Mouse (Mus musculus) heart, embryonic 14.5 days (tissue): ENCODE data around the gene U2af2. TPM values are rescaled to one million over a fixed set of nuclear protein-coding genes. Genes with fewer than 3 reads are reported as not detected.
"Not testable (repeated sequence)": the region's sequence is repeated elsewhere in the genome, so short reads cannot be mapped to it uniquely, and the experiment has no call there.

ENCODE experiments used
- ATAC-seq: fragments of 200-750 bp; cut with Nextera tagmentation; 2 replicates; pipeline ENCODE4 v1.8.0; 2017; ENCODE audit warnings: low read depth, moderate TSS enrichment; ENCODE audit not compliant: insufficient number of reproducible peaks, insufficient read depth, low FRiP score
- H3K27ac ChIP-seq, 2 experiments: fragments of 200-500 bp in 1 of 2; fragments of 300-500 bp in 1 of 2; sonication (generic) in 1 of 2; replicated peaks in 1 of 2; 2 replicates each; pipeline ENCODE4 v1.5.1; 2012 to 2014; ENCODE audit warnings: low read depth in 2 of 2, low read length in 2 of 2, control low read depth in 1 of 2, mild to moderate bottlenecking in 1 of 2, mixed read lengths in 1 of 2; ENCODE audit not compliant: control insufficient read depth in 1 of 2, insufficient read depth in 1 of 2
- H3K27me3 ChIP-seq: fragments of 300-500 bp; sonication (generic); 2 replicates; pipeline ENCODE4 v1.6.1; 2014; ENCODE audit warnings: mild to moderate bottlenecking, low read length, control low read depth; ENCODE audit not compliant: control insufficient read depth, insufficient read depth
- H3K36me3 ChIP-seq: fragments of 300-500 bp; sonication (generic); 2 replicates; pipeline ENCODE4 v1.6.1; 2014; ENCODE audit warnings: mild to moderate bottlenecking, control low read depth, low read length, mixed read lengths; ENCODE audit not compliant: control insufficient read depth, insufficient read depth
- H3K4me1 ChIP-seq, 2 experiments: fragments of 200-500 bp in 1 of 2; fragments of 300-500 bp in 1 of 2; sonication (generic) in 1 of 2; 2 replicates each; pipeline ENCODE4 v1.6.1; 2012 to 2014; ENCODE audit warnings: low read length in 2 of 2, control low read depth in 1 of 2, mixed read lengths in 1 of 2; ENCODE audit not compliant: control insufficient read depth in 2 of 2, insufficient read depth in 2 of 2
- H3K4me2 ChIP-seq: fragments of 300-500 bp; sonication (generic); 2 replicates; pipeline ENCODE4 v1.6.1; 2014; ENCODE audit warnings: mild to moderate bottlenecking, low read length
- H3K4me3 ChIP-seq, 2 experiments: fragments of 200-500 bp in 1 of 2; fragments of 300-500 bp in 1 of 2; sonication (generic) in 1 of 2; 2 replicates each; pipeline ENCODE4 v1.5.1; 2012 to 2014; ENCODE audit warnings: low read length in 2 of 2, mild to moderate bottlenecking in 2 of 2, control low read depth in 1 of 2, low read depth in 1 of 2, moderate library complexity in 1 of 2; ENCODE audit not compliant: control insufficient read depth in 1 of 2, insufficient read depth in 1 of 2
- H3K9ac ChIP-seq: fragments of 300-500 bp; sonication (generic); 2 replicates; pipeline ENCODE4 v1.6.1; 2014; ENCODE audit warnings: mild to moderate bottlenecking, low read length
- H3K9me3 ChIP-seq: fragments of 300-500 bp; sonication (generic); 2 replicates; pipeline ENCODE4 v1.6.1; 2016; ENCODE audit warnings: low read length, control low read depth; ENCODE audit not compliant: control insufficient read depth
- WGBS: fragments of 180-500 bp; shearing (Covaris S2); extraction: QIAGEN DNeasy Blood & Tissue Kit; methylation state at CpG from one replicate; pipeline ENCODE4 v1.1.7; 2014; 5-methylcytosine and 5-hydroxymethylcytosine counted together
- polyA plus RNA-seq: library from polyadenylated mRNA; unstranded; fragments of >200 nt; fragmentation: Nextera tagmentation; extraction: Ambion mirVana; gene quantifications from 2 replicates; pipeline ENCODE4 v1.2.1, GENCODE M21; 2014

U2af2 gene
- polyA plus RNA-seq, 1 experiment from 2014 or later = 66.2 TPM

- WGBS = 88% methylated on average over 13 of the region's 16 CpGs
- H3K4me1 ChIP-seq = peaks cover 4 to 20% of the 10 kb centered on the region in 2 experiments
These were observed 44.6 kb upstream of the U2af2 start for GRCm38 (mm10) chr7:5017352-5017751.

DNA sequence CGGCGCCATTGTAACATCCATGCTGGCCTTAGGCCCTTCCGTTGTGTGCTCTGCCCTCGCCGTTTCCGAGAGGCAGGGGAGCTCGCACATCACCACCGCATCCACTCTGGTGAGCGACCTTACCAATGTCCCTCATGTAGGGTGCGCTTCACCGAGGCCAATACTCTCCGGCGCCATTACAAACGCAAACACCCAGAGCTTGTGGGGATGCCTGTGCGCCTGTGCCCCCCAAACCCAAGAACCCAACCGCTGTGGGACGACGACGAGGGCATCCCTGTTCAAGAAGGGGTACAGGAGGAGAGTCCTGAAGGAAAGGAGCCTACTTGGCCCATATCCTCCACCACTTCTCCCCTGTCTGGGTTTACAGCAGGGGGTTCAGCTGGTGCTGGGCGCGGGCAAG is 44.0 kb upstream of the U2af2 start:
- 95% methylated on average over 21 of the region's 21 CpGs for WGBS
- Histone ChIP-seq H3K27me3 (no peaks in the 10 kb centered on the region), H3K27ac (no peak overlapping the region), H3K9ac (no peak overlapping the region), H3K36me3 (peaks cover 23% of the 10 kb centered on the region), H3K9me3 (no peaks in the 10 kb centered on the region), H3K4me1 (peaks cover 4 to 20% of the 10 kb centered on the region in 2 experiments), H3K4me3 (no peak overlapping the region), H3K4me2 (no peak overlapping the region)
- no peak for ATAC-seq

More at GRCm38 (mm10) chr7:5017352-5017751, 44.6 kb upstream of the U2af2 start:
- H3K9ac ChIP-seq = no peak overlapping the region
- no peak for ATAC-seq
- no peaks in the 10 kb centered on the region for H3K27me3 ChIP-seq
- peaks cover 23% of the 10 kb centered on the region for H3K36me3 ChIP-seq
- H3K4me2 ChIP-seq = no peak overlapping the region
- H3K27ac ChIP-seq = no peak overlapping the region
- no peaks in the 10 kb centered on the region for H3K9me3 ChIP-seq
- no peak overlapping the region for H3K4me3 ChIP-seq

DNA sequence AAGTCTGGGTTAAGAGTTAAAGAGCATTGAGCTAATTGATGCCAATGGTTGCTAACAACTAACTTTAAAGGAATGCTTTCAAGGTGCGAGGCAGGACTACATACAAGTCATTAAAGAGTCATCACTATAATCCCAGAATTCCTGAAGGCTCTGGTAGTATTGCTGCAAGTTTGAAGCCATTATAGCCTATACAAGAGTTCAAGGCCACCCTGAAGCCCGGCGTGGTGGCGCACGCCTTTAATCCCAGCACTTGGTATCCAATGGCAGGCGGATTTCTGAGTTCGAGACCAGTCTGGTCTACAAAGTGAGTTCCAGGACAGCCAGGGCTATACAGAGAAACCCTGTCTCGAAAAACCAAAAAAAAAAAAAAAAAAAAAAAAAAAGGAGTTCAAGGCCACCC is 42.4 kb upstream of the U2af2 start:
- 32% methylated on average over 8 of the region's 8 CpGs for WGBS
- ATAC-seq = not testable (repeated sequence)

GRCm38 (mm10) chr7:5020000-5020681 is 41.8 kb upstream of the U2af2 start, which contains the start of the genes Zfp865 and Ccdc106:
TSS of gene Zfp865 (plus strand) at chr7:5020376.
TSS of gene Ccdc106 (plus strand) at chr7:5020553.
- H3K9ac ChIP-seq = peak within 1 kb of the TSS; percentile 97
- peak within 1 kb of the TSS; percentile 97 to 99 for H3K27ac ChIP-seq
- H3K4me3 ChIP-seq = peak within 1 kb of the TSS; percentile 79 to 86
- peak within 1 kb of the TSS; percentile 80 for H3K4me2 ChIP-seq
- 2% methylated on average over 45 of the region's 49 CpGs for WGBS
- no peaks in the 10 kb centered on the region for H3K27me3 ChIP-seq
- H3K9me3 ChIP-seq = no peaks in the 10 kb centered on the region
- H3K36me3 ChIP-seq = peaks cover 42% of the 10 kb centered on the region
- ATAC-seq = peak; percentile 86
- H3K4me1 ChIP-seq = peaks cover 4 to 14% of the 10 kb centered on the region in 2 experiments

More for the DNA sequence above, 42.4 kb upstream of the U2af2 start:
- Histone ChIP-seq H3K4me3 (peak overlapping the region; percentile 79 to 86), H3K9ac (peak overlapping the region; percentile 97), H3K4me2 (peak overlapping the region; percentile 80), H3K4me1 (peaks cover 4 to 14% of the 10 kb centered on the region in 2 experiments), H3K36me3 (peaks cover 36% of the 10 kb centered on the region), H3K27ac (peak overlapping the region; percentile 97 to 99)
- not testable (repeated sequence) for H3K27me3 ChIP-seq, H3K9me3 ChIP-seq

DNA sequence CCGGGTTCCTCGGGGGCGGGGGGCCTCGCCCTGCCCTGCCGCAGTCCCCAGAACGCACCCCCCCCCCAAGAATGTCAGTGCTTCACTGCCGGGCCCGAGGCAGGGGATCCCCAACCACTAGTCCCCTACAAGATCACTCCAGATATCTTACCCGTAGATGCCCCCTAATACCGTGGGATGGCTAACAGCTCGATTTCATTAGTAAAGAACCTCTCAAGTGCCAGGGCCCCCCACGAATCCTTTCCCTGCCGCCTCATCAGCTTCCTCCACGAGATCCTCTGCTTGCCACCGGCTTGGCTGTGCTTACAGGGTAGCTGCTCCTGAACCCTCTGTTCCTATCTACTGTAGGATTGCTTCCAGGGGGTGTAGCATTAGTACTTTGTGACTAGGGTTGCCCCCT is 41.3 kb upstream of the U2af2 start:
- Histone ChIP-seq H3K4me3 (peak overlapping the region; percentile 79 to 86), H3K9me3 (no peaks in the 10 kb centered on the region), H3K4me1 (peaks cover 4 to 14% of the 10 kb centered on the region in 2 experiments), H3K27me3 (no peaks in the 10 kb centered on the region), H3K36me3 (peaks cover 46% of the 10 kb centered on the region), H3K4me2 (peak overlapping the region; percentile 80), H3K27ac (peak overlapping the region; percentile 76 to 97), H3K9ac (peak overlapping the region; percentile 97)
- ATAC-seq = no peak
- 0% methylated on average over 14 of the region's 15 CpGs for WGBS

DNA sequence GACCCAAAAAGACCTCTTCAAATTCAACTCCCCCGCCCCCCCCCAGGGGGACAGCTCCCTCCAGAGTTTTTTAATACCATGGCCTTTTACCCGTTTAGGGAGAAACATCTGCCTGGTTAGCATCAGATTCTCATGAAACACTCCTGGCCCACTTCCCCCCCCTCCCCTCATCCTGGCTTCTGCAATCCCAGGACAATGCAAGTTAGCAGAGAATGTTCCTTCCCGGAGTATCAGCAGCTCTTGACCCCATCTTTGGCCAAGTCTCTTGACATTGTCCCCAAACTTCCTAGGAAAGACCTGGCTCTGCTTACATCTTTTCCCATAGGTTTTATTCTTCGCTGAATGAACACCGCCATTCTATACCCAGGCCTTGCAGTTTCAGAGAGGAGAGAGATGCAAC is 40.7 kb upstream of the U2af2 start:
- Histone ChIP-seq H3K9me3 (no peaks in the 10 kb centered on the region), H3K27ac (peak overlapping the region; percentile 76 to 97; a peak in 3 of 4 replicates), H3K27me3 (no peaks in the 10 kb centered on the region), H3K36me3 (peaks cover 51% of the 10 kb centered on the region), H3K4me3 (peak overlapping the region; percentile 79 to 86), H3K4me1 (peaks cover 4 to 10% of the 10 kb centered on the region in 2 experiments), H3K4me2 (peak overlapping the region; percentile 80), H3K9ac (peak overlapping the region; percentile 97)
- ATAC-seq = no peak
- 51% methylated on average over 5 of the region's 5 CpGs for WGBS

GRCm38 (mm10) chr7:5029543-5029942 is 32.4 kb upstream of the U2af2 start:
- peaks cover 94% of the 10 kb centered on the region for H3K36me3 ChIP-seq
- H3K27ac ChIP-seq = no peak overlapping the region
- H3K9ac ChIP-seq = no peak overlapping the region
- H3K4me2 ChIP-seq = no peak overlapping the region
- no peak overlapping the region for H3K4me3 ChIP-seq
- ATAC-seq = no peak
- no peaks in the 10 kb centered on the region for H3K4me1 ChIP-seq
- H3K9me3 ChIP-seq = peaks cover 35% of the 10 kb centered on the region
- no peaks in the 10 kb centered on the region for H3K27me3 ChIP-seq
- WGBS = 90% methylated on average over 22 of the region's 22 CpGs
